Mouse (Mus musculus) stomach, embryonic 15.5 days (tissue): ENCODE measurements around the gene Olfr9. TPM values are rescaled to one million over a fixed set of nuclear protein-coding genes. Genes with fewer than 3 reads are reported as not detected.
"Not testable (repeated sequence)": the region's sequence is repeated elsewhere in the genome, so short reads cannot be mapped to it uniquely, and the experiment has no call there.

Experiments used
- ATAC-seq: fragments of 200-750 bp; cut with Nextera tagmentation; 2 replicates; pipeline ENCODE4 v1.8.0; 2017; ENCODE audit warnings: low read depth, moderate number of reproducible peaks, moderate TSS enrichment; ENCODE audit not compliant: insufficient read depth, low FRiP score
- H3K27ac ChIP-seq: fragments of 300-500 bp; sonication (generic); 2 replicates; pipeline ENCODE4 v1.5.1; 2015; ENCODE audit warnings: mild to moderate bottlenecking, inconsistent platforms
- H3K27me3 ChIP-seq: fragments of 300-500 bp; sonication (generic); replicated peaks from 2 replicates; pipeline ENCODE4 v1.6.1; 2015; ENCODE audit warnings: inconsistent platforms
- H3K36me3 ChIP-seq: fragments of 300-500 bp; sonication (generic); 2 replicates; pipeline ENCODE4 v1.6.1; 2015; ENCODE audit warnings: inconsistent platforms
- H3K4me1 ChIP-seq: fragments of 300-500 bp; sonication (generic); 2 replicates; pipeline ENCODE4 v1.6.1; 2015; ENCODE audit warnings: inconsistent platforms
- H3K4me2 ChIP-seq: fragments of 300-500 bp; sonication (generic); 2 replicates; pipeline ENCODE4 v1.6.1; 2015; ENCODE audit warnings: mild to moderate bottlenecking, inconsistent platforms
- H3K4me3 ChIP-seq: fragments of 300-500 bp; sonication (generic); replicated peaks from 2 replicates; pipeline ENCODE4 v1.5.1; 2015; ENCODE audit warnings: inconsistent platforms
- H3K9ac ChIP-seq: fragments of 300-500 bp; sonication (generic); 2 replicates; pipeline ENCODE4 v1.6.1; 2015; ENCODE audit warnings: inconsistent platforms
- H3K9me3 ChIP-seq: fragments of 300-500 bp; sonication (generic); 2 replicates; pipeline ENCODE4 v1.6.1; 2016; ENCODE audit warnings: inconsistent platforms
- WGBS: fragments of 180-500 bp; shearing (Covaris S2); methylation state at CpG from one replicate; pipeline ENCODE4 v1.1.7; 2015; 5-methylcytosine and 5-hydroxymethylcytosine counted together
- polyA plus RNA-seq: library from polyadenylated mRNA; unstranded; fragments of >200 nt; fragmentation: Nextera tagmentation; extraction: Ambion mirVana; gene quantifications from 2 replicates; pipeline ENCODE4 v1.2.1, GENCODE M21; 2015

Olfr9 gene
- polyA plus RNA-seq = not detected in 2 replicates

DNA sequence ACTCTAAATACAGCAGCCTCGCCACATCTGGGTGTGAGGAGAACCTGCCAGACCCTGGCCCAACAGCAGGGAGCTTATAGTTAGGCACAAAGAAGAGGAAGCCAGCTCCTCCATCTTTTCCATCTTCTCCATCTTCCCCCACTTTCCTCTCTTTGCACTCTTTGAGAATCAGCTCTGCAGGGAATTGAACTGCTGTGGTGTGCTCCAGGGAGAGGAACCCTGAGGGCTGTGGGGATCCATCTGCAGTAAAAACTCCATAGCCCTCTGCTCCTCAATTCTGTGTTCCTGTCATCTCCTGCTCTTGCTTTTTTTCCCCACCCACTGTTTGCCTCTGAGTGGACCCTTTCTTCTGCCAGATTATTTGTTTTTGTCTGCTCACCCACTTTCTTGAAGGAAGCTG, at the start of gene Olfr9:
Olfr9 (plus strand) TSS at position 301 of the 400 bp plus-strand sequence.
- H3K4me1 ChIP-seq, H3K9me3 ChIP-seq, H3K4me2 ChIP-seq, H3K9ac ChIP-seq, ATAC-seq, H3K27me3 ChIP-seq, H3K36me3 ChIP-seq, H3K4me3 ChIP-seq, H3K27ac ChIP-seq: not testable (repeated sequence)
- 67% methylated on average over 1 of the region's 1 CpGs for WGBS

- no peak overlapping the region for H3K4me2 ChIP-seq
- H3K27ac ChIP-seq = no peak overlapping the region
- H3K4me1 ChIP-seq = no peaks in the 10 kb centered on the region
- no peak for ATAC-seq
- H3K9me3 ChIP-seq = no peaks in the 10 kb centered on the region
- no peak overlapping the region for H3K9ac ChIP-seq
- no peaks in the 10 kb centered on the region for H3K36me3 ChIP-seq
- H3K27me3 ChIP-seq = 0 out of 2 replicates have a peak, but pooled peaks cover 5% of the 10 kb centered on the region
- WGBS = 77% methylated on average over 10 of the region's 10 CpGs
- H3K4me3 ChIP-seq = no peak overlapping the region
Observed at GRCm38 (mm10) chr10:128940475-128941061, 48.7 kb upstream of the Olfr9 start.

GRCm38 (mm10) chr10:128945675-128946074, 43.6 kb upstream of the Olfr9 start:
- no peak overlapping the region for H3K4me3 ChIP-seq
- 19% methylated on average over 3 of the region's 3 CpGs for WGBS
- H3K36me3 ChIP-seq = no peaks in the 10 kb centered on the region
- H3K4me2 ChIP-seq = no peak overlapping the region
- ATAC-seq = no peak
- no peaks in the 10 kb centered on the region for H3K4me1 ChIP-seq
- H3K27me3 ChIP-seq = no peaks in the 10 kb centered on the region
- H3K9ac ChIP-seq = no peak overlapping the region
- no peak overlapping the region for H3K27ac ChIP-seq
- no peaks in the 10 kb centered on the region for H3K9me3 ChIP-seq

- Histone ChIP-seq H3K9me3 (no peaks in the 10 kb centered on the region), H3K9ac (no peak overlapping the region), H3K4me2 (no peak overlapping the region), H3K36me3 (no peaks in the 10 kb centered on the region), H3K4me3 (no peak overlapping the region), H3K27ac (no peak overlapping the region), H3K27me3 (no peaks in the 10 kb centered on the region), H3K4me1 (no peaks in the 10 kb centered on the region)
- 81% methylated on average over 4 of the region's 4 CpGs for WGBS
- ATAC-seq = no peak
Observed at GRCm38 (mm10) chr10:128947496-128947895, 41.7 kb upstream of the Olfr9 start.

- WGBS = 52% methylated on average over 16 of the region's 16 CpGs
- Histone ChIP-seq H3K27me3 (no peaks in the 10 kb centered on the region), H3K4me1 (no peaks in the 10 kb centered on the region), H3K4me2 (no peak overlapping the region), H3K27ac (no peak overlapping the region), H3K4me3 (no peak overlapping the region), H3K9me3 (no peaks in the 10 kb centered on the region), H3K9ac (no peak overlapping the region), H3K36me3 (no peaks in the 10 kb centered on the region)
- no peak for ATAC-seq
Observed at GRCm38 (mm10) chr10:128950208-128950887, 38.9 kb upstream of the Olfr9 start.

DNA sequence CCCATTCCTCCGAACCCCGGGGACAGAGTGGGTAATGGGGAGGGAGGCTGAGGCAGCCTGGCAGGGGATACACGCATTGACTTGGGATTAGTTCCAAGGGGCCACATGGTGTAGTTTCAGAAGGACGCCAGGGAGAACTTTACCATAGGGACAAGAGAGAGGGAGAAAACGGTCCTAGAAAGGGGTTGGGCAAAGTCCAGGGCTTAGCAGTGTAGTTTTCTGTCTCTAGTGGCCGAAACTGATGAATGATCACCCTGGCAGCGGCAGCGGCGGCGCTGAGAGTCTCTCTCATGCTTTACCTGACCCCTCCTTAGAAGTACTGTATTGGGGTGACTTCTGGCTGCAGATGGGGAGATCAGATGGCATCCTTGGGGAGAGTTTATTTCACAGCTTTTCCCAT, 30.9 kb upstream of the Olfr9 start:
- Histone ChIP-seq H3K4me2 (no peak overlapping the region), H3K36me3 (no peaks in the 10 kb centered on the region), H3K27me3 (no peaks in the 10 kb centered on the region), H3K4me1 (peaks cover 5% of the 10 kb centered on the region; the same call in 1 of the 2 replicates), H3K9me3 (no peaks in the 10 kb centered on the region), H3K9ac (no peak overlapping the region), H3K27ac (no peak overlapping the region), H3K4me3 (no peak overlapping the region)
- 77% methylated on average over 10 of the region's 10 CpGs for WGBS
- no peak for ATAC-seq

DNA sequence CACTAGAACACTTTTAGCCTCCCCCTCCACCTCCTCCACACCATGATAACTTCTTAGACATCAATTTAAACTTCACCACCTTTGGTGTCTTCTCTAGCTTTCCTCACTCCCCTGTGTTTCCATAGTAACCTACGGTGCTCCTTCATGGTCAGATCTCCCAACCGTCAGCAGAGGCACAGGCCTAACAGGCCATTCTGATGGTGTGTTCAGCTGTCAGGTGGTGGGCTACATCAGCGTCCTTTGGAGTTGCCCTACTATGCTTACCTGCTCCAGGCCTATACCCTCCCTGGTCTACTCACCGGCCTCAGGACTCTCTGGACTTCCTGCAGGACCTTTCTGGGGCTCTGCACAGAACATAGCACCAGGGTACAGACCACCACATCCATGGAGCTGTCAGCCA, 29.1 kb upstream of the Olfr9 start:
- H3K27me3 ChIP-seq = no peaks in the 10 kb centered on the region
- WGBS = 64% methylated on average over 4 of the region's 4 CpGs
- no peak overlapping the region for H3K9ac ChIP-seq
- no peak overlapping the region for H3K4me2 ChIP-seq
- H3K27ac ChIP-seq = no peak overlapping the region
- no peak for ATAC-seq
- no peaks in the 10 kb centered on the region for H3K36me3 ChIP-seq
- H3K4me1 ChIP-seq = peaks cover 5% of the 10 kb centered on the region; the same call in 1 of the 2 replicates
- no peak overlapping the region for H3K4me3 ChIP-seq
- H3K9me3 ChIP-seq = no peaks in the 10 kb centered on the region

GRCm38 (mm10) chr10:128960590-128961584, 28.3 kb upstream of the Olfr9 start, which contains the start of gene Mettl7b:
Gene Mettl7b, minus strand, starts transcription at chr10:128960988.
- no peak for ATAC-seq
- Histone ChIP-seq H3K4me1 (peaks cover 5% of the 10 kb centered on the region; the same call in 1 of the 2 replicates), H3K4me2 (no peak within 1 kb of the TSS), H3K27me3 (no peaks in the 10 kb centered on the region), H3K4me3 (no peak within 1 kb of the TSS), H3K9me3 (no peaks in the 10 kb centered on the region), H3K36me3 (no peaks in the 10 kb centered on the region), H3K9ac (no peak within 1 kb of the TSS), H3K27ac (no peak within 1 kb of the TSS)
- 70% methylated on average over 12 of the region's 12 CpGs for WGBS

- ATAC-seq = no peak
- WGBS = 60% methylated on average over 2 of the region's 2 CpGs
- no peaks in the 10 kb centered on the region for H3K27me3 ChIP-seq
- H3K9ac ChIP-seq = no peak overlapping the region
- H3K4me3 ChIP-seq = no peak overlapping the region
- H3K4me1 ChIP-seq = peaks cover 12% of the 10 kb centered on the region
- H3K9me3 ChIP-seq = no peaks in the 10 kb centered on the region
- H3K4me2 ChIP-seq = no peak overlapping the region
- no peak overlapping the region for H3K27ac ChIP-seq
- no peaks in the 10 kb centered on the region for H3K36me3 ChIP-seq
Observed at GRCm38 (mm10) chr10:128964961-128965360, 24.3 kb upstream of the Olfr9 start.

DNA sequence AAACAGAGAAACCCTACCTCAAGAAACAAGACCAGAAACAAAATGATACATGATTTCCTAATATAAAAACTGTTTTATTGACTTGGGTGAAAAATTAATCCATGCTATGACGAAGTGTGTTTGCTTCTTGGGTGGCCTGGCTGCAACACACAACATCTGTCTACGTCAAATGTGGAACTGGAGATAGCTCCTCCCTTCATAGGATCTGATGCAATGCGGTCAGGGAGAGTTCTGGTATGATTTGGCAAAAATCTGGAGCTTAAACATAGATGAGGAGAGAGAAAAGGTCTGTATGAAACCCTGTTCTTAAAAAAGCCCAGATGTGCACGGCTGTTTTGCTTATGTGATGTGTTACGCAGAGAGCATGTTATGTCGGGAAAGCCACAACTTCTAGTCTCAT, 23.4 kb upstream of the Olfr9 start:
- Histone ChIP-seq H3K9ac (no peak overlapping the region), H3K27ac (peak overlapping the region; percentile 31; the same call in 1 of the 2 replicates), H3K4me3 (no peak overlapping the region), H3K27me3 (no peaks in the 10 kb centered on the region), H3K9me3 (no peaks in the 10 kb centered on the region), H3K36me3 (no peaks in the 10 kb centered on the region), H3K4me2 (no peak overlapping the region), H3K4me1 (peaks cover 8% of the 10 kb centered on the region; the same call in 1 of the 2 replicates)
- WGBS = 57% methylated on average over 6 of the region's 6 CpGs
- no peak for ATAC-seq

GRCm38 (mm10) chr10:128968341-128968749, 20.9 kb upstream of the Olfr9 start:
- peak; percentile 92 for ATAC-seq
- H3K4me3 ChIP-seq = no peak overlapping the region
- WGBS = 7% methylated on average over 1 of the region's 1 CpGs
- H3K4me2 ChIP-seq = no peak overlapping the region
- H3K9ac ChIP-seq = no peak overlapping the region
- peak overlapping the region; percentile 63; the same call in 1 of the 2 replicates for H3K27ac ChIP-seq
- no peaks in the 10 kb centered on the region for H3K27me3 ChIP-seq
- H3K9me3 ChIP-seq = no peaks in the 10 kb centered on the region
- H3K4me1 ChIP-seq = peaks cover 8% of the 10 kb centered on the region; the same call in 1 of the 2 replicates
- no peaks in the 10 kb centered on the region for H3K36me3 ChIP-seq
